Mouse (Mus musculus) liver, postnatal 0 days (tissue): ENCODE results near the gene Gmds. TPM values are rescaled to one million over a fixed set of nuclear protein-coding genes. Genes with fewer than 3 reads are reported as not detected.

Source experiments
- ATAC-seq: fragments of 200-750 bp; cut with Nextera tagmentation; 2 replicates; pipeline ENCODE4 v1.8.0; 2017; ENCODE audit warnings: mild to moderate bottlenecking, moderate library complexity
- DNase-seq: peaks from one replicate; pipeline ENCODE4 v3.0.0-alpha.2; 2016
- H3K27ac ChIP-seq: fragments of 300-500 bp; sonication (generic); 2 replicates; pipeline ENCODE4 v1.5.1; 2014; ENCODE audit warnings: antibody characterized with exemption, moderate library complexity, mild to moderate bottlenecking, low read depth
- H3K27me3 ChIP-seq: fragments of 300-500 bp; sonication (generic); 2 replicates; pipeline ENCODE4 v1.6.1; 2014; ENCODE audit warnings: low read length, control low read depth, mixed read lengths; ENCODE audit not compliant: insufficient read depth
- H3K36me3 ChIP-seq: fragments of 300-500 bp; sonication (generic); replicated peaks from 2 replicates; pipeline ENCODE4 v1.6.1; 2014; ENCODE audit warnings: mild to moderate bottlenecking, control low read depth, low read length, moderate library complexity, mixed read lengths; ENCODE audit not compliant: insufficient read depth
- H3K4me1 ChIP-seq: fragments of 300-500 bp; sonication (generic); 2 replicates; pipeline ENCODE4 v1.6.1; 2014; ENCODE audit warnings: antibody characterized with exemption, mild to moderate bottlenecking, control low read depth; ENCODE audit not compliant: insufficient read depth
- H3K4me2 ChIP-seq: fragments of 300-500 bp; sonication (generic); 2 replicates; pipeline ENCODE4 v1.6.1; 2014; ENCODE audit warnings: low read depth, mild to moderate bottlenecking, low read length, moderate library complexity, mixed read lengths
- H3K4me3 ChIP-seq: fragments of 300-500 bp; sonication (generic); 2 replicates; pipeline ENCODE4 v1.5.1; 2014; ENCODE audit warnings: low read depth, low read length
- H3K9ac ChIP-seq: fragments of 300-500 bp; sonication (generic); replicated peaks from 2 replicates; pipeline ENCODE4 v1.6.1; 2014; ENCODE audit warnings: mild to moderate bottlenecking, moderate library complexity
- H3K9me3 ChIP-seq: fragments of 300-500 bp; sonication (generic); 2 replicates; pipeline ENCODE4 v1.6.1; 2016; ENCODE audit warnings: mild to moderate bottlenecking, control low read depth, low read length, mixed read lengths
- CTCF ChIP-seq: sonication (generic); IDR thresholded peaks from 2 replicates; pipeline ENCODE4 v1.5.1; 2016; ENCODE audit warnings: antibody characterized with exemption, low read depth
- EP300 ChIP-seq: IDR thresholded peaks from 2 replicates; pipeline ENCODE4 v1.6.1; 2016; ENCODE audit warnings: antibody characterized with exemption, low read depth, mild to moderate bottlenecking
- WGBS: fragments of 180-500 bp; shearing (Covaris S2); extraction: QIAGEN DNeasy Blood & Tissue Kit; methylation state at CpG from one replicate; pipeline ENCODE4 v1.1.7; 2014; ENCODE audit not compliant: insufficient replicate concordance; 5-methylcytosine and 5-hydroxymethylcytosine counted together
- polyA plus RNA-seq: library from polyadenylated mRNA; unstranded; fragments of >200 nt; fragmentation: Nextera tagmentation; extraction: Ambion mirVana; gene quantifications from 2 replicates; pipeline ENCODE4 v1.2.1, GENCODE M21; 2015

Gene Gmds
- 4.4 and 4.9 TPM in 2 replicates for polyA plus RNA-seq

DNA sequence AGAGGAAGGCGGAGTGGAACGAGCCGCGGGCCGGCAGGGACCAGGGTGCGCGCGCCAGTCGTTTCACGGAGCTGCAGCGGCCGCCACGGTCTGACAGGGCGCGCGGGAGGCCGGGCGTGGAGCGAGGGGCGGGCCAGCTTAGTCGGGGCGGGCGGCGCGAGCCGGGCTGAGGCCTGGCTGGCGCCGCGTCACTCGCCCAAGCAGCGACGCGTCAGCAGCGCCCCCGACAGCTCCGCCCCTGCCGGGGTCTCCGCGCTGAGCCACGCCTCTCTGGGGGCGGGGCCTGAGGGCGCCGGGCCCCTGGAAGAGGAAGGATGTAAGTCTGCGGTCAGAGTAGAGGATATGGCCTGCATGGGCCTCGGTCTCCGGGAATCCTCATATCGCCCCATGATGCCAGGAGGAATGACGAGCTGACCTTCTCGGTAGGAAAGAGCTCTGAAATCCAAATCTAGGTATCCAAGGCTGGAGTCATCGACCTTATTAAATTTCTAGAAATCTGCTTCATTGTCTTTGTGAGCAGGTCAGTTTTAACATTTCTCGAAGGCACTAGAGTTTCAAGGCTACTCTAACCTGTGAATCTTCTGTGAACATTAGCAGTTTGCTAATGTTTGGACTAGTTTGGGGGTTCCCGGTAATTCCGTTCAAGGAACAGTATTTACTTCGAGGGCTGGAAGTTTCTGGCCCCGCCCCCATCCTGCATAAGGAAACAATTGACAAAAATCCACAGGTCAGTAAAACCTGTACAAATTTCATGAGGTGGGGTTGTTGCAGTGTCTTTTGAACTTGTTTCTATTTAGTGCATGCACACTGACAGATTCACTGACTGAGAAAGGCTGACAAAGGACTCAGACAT, at the start of gene Gmds:
Gene Gmds (minus strand): TSS at position 228 of the 853 bp plus-strand sequence.
- no peaks in the 10 kb centered on the region for H3K9me3 ChIP-seq
- peak within 1 kb of the TSS; percentile 70 for H3K4me3 ChIP-seq
- no peaks in the 10 kb centered on the region for H3K36me3 ChIP-seq
- peak within 1 kb of the TSS; percentile 66 for H3K27ac ChIP-seq
- H3K4me2 ChIP-seq, result peak within 1 kb of the TSS; percentile 95
- peak within 1 kb of the TSS; percentile 69 for H3K9ac ChIP-seq
- TF ChIP-seq EP300 (no peak), CTCF (no peak)
- peak; percentile 91 for DNase-seq
- peaks cover 11% of the 10 kb centered on the region; the same call in 1 of the 2 replicates for H3K4me1 ChIP-seq
- ATAC-seq, result peak; percentile 98
- 2% methylated on average over 39 of the region's 55 CpGs for WGBS
- H3K27me3 ChIP-seq, result no peaks in the 10 kb centered on the region

DNA sequence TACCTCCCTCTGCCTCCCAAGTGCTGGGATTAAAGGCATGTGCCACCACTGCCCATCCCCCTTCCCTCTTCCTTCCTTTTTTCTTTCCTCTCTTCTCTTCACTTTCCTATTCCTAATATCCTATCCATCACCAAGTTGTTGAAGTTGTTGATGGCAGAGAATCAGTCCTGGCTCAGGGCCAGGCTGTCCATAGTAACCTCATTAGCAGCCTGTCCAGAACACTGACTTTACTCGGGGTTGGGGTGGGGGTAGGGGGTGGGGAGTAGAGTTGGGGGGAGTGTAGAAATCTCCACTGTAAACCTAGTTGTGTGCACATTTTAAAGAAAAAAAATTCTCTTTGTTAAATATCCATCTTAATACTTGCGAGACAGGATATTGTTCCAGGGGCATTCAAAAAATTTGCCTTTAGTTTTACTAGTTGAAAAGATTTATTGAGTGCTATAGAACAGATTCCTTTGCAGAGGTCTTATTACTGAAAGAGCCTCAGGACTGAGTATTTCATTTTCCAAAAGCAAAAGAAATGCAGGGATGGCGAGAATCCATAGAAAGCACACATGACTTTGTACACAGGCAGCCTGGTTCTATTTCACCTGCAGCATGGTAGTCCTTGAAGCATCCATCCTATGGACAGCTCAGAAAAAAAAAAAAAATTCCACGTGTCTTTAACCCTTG, 47.0 kb upstream of the Gmds start:
- Histone ChIP-seq H3K4me2 (no peak overlapping the region), H3K9me3 (no peaks in the 10 kb centered on the region), H3K27me3 (no peaks in the 10 kb centered on the region), H3K36me3 (no peaks in the 10 kb centered on the region), H3K4me1 (no peaks in the 10 kb centered on the region), H3K9ac (no peak overlapping the region), H3K27ac (no peak overlapping the region), H3K4me3 (no peak overlapping the region)
- ATAC-seq (no peak), DNase-seq (no peak)
- TF ChIP-seq CTCF (no peak), EP300 (no peak)
- WGBS, result 59% methylated on average over 4 of the region's 4 CpGs

DNA sequence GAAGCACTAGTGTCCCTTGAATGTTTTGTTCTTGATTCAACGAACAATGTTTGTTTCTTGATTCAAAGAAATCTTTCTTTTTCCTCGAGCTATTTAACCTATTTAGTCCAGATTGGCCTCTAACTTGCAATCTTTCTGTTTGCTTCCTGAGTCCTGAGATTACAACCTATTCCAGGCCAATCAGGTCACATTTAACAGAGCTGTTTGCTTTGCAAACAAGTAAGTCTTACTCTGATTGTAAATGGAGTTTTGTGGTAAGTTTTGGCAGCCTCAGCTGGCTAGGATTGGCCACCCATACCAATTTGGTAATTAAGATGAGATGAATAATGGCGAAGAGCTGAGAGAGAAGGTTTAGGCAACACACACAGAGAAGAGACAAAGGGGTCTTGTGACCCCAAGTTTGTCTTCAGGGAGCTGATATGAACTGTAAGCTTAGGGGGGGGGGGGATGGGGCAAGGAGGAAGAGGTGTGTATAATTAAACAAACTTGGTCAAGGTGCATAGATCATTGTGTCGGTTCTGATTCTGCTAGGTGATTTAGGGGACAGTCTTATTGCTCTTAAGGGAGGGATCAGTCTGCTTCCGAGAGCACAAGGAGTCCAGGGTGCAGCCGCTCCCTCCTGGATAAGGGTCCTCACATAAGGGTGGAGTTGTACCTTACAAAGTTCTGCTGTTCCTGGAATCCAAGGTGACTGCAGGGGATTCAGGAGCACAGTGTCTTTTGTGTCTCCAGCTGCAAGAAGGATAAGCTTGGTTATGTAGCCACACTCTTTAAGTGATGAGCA, 43.9 kb upstream of the Gmds start:
- TF ChIP-seq CTCF (no peak), EP300 (no peak)
- H3K27ac ChIP-seq, result no peak overlapping the region
- no peak overlapping the region for H3K9ac ChIP-seq
- H3K4me3 ChIP-seq, result no peak overlapping the region
- H3K36me3 ChIP-seq, result no peaks in the 10 kb centered on the region
- no peaks in the 10 kb centered on the region for H3K27me3 ChIP-seq
- 52% methylated on average over 6 of the region's 6 CpGs for WGBS
- H3K4me2 ChIP-seq, result no peak overlapping the region
- no peak for DNase-seq
- H3K4me1 ChIP-seq, result no peaks in the 10 kb centered on the region
- no peaks in the 10 kb centered on the region for H3K9me3 ChIP-seq
- ATAC-seq, result no peak

DNA sequence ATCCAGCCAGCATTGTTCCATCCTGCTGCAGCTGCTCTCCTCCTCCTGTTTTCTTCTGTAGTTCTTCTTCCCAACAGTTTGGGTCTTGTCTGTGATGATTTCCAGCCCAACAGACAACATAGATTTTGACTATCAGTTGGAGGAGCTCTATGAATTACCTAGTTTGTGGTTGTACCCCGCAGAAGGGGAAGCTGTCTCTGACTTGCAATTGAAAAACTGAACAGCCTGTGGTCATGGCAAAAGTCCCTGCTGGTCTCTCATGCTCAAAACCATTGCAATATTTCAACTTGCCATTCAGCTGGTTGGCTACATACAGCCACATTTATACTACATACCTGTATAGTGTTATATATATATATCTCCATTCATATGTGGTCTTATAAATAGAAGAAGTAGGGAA, 40.1 kb upstream of the Gmds start:
- ATAC-seq, result no peak

DNA sequence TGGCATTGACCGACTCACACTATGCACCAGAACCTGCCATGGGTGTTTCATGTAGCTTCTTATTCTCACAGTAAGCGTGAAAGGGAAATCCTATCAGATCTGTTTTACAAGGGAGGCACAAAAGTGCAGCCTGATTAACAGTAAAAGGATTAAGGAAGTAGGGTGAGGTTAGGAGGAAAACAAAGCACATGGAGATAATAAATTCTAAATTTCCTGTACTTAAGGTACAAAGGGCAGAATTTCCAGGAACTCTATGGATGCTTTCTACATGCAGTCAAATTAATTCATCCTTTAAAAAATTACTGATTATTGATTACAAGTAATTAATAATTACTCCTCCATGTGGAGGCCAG, 34.0 kb upstream of the Gmds start:
- TF ChIP-seq EP300, result no peak
- no peak for TF ChIP-seq CTCF

More for the DNA sequence above, 40.1 kb upstream of the Gmds start:
- no peak overlapping the region for H3K9ac ChIP-seq
- H3K27ac ChIP-seq, result no peak overlapping the region
- no peaks in the 10 kb centered on the region for H3K27me3 ChIP-seq
- 50% methylated on average over 1 of the region's 1 CpGs for WGBS
- no peak overlapping the region for H3K4me2 ChIP-seq
- no peaks in the 10 kb centered on the region for H3K4me1 ChIP-seq
- H3K4me3 ChIP-seq, result no peak overlapping the region
- H3K9me3 ChIP-seq, result no peaks in the 10 kb centered on the region
- no peak for TF ChIP-seq EP300
- no peak for TF ChIP-seq CTCF
- DNase-seq, result no peak
- H3K36me3 ChIP-seq, result no peaks in the 10 kb centered on the region

More for the DNA sequence above, 34.0 kb upstream of the Gmds start:
- H3K36me3 ChIP-seq, result no peaks in the 10 kb centered on the region
- H3K4me1 ChIP-seq, result no peaks in the 10 kb centered on the region
- no peaks in the 10 kb centered on the region for H3K27me3 ChIP-seq
- H3K9me3 ChIP-seq, result no peaks in the 10 kb centered on the region
- no peak for ATAC-seq
- H3K4me3 ChIP-seq, result no peak overlapping the region
- DNase-seq, result no peak
- WGBS, result 64% methylated on average over 2 of the region's 2 CpGs
- H3K27ac ChIP-seq, result no peak overlapping the region
- no peak overlapping the region for H3K9ac ChIP-seq
- no peak overlapping the region for H3K4me2 ChIP-seq
